Mouse (Mus musculus) thymus, adult 2 months (tissue): Measurements from ENCODE around the gene Prdm16. TPM values are rescaled to one million over a fixed set of nuclear protein-coding genes. Genes with fewer than 3 reads are reported as not detected.

Source experiments
- DNase-seq: peaks from one replicate; pipeline ENCODE4 v3.0.0; 2021
- H3K27ac ChIP-seq: fragments of 200-500 bp; 2 replicates; pipeline ENCODE4 v1.5.1; 2012; ENCODE audit warnings: low read length, control low read depth; ENCODE audit not compliant: control insufficient read depth, insufficient read depth
- H3K27me3 ChIP-seq: fragments of 200-500 bp; 2 replicates; pipeline ENCODE4 v1.6.1; 2012; ENCODE audit warnings: mild to moderate bottlenecking, low read length, moderate library complexity, mixed read lengths; ENCODE audit not compliant: control insufficient read depth, insufficient read depth
- H3K36me3 ChIP-seq: fragments of 200-500 bp; 2 replicates; pipeline ENCODE4 v1.6.1; 2012; ENCODE audit warnings: mild to moderate bottlenecking, low read length, moderate library complexity; ENCODE audit not compliant: control insufficient read depth, insufficient read depth
- H3K4me1 ChIP-seq: fragments of 200-500 bp; replicated peaks from 2 replicates; pipeline ENCODE4 v1.6.1; 2012; ENCODE audit warnings: low read length; ENCODE audit not compliant: control insufficient read depth, insufficient read depth
- H3K4me3 ChIP-seq: fragments of 200-500 bp; 2 replicates; pipeline ENCODE4 v1.5.1; 2012; ENCODE audit warnings: mild to moderate bottlenecking, low read length, control low read depth, moderate library complexity; ENCODE audit not compliant: control insufficient read depth, insufficient read depth
- CTCF ChIP-seq: fragments of 200-500 bp; IDR thresholded peaks from 2 replicates; pipeline ENCODE4 v1.5.1; 2012; ENCODE audit warnings: mild to moderate bottlenecking, control low read depth, low read length, moderate library complexity, borderline replicate concordance; ENCODE audit not compliant: control insufficient read depth, poor library complexity, insufficient read depth; ENCODE audit errors: extremely low read depth
- POLR2A ChIP-seq: fragments of 200-500 bp; IDR thresholded peaks from 2 replicates; pipeline ENCODE4 v1.6.1; 2012; ENCODE audit warnings: mild to moderate bottlenecking, low read length, control low read depth, moderate library complexity; ENCODE audit not compliant: control insufficient read depth, poor library complexity, insufficient read depth; ENCODE audit errors: extremely low read depth
- WGBS: fragments of 180-500 bp; shearing (Covaris S2); methylation state at CpG from one replicate; pipeline ENCODE4 v1.1.7; 2018; 5-methylcytosine and 5-hydroxymethylcytosine counted together
- polyA plus RNA-seq: library from polyadenylated mRNA; depleted of rRNA; stranded (reverse); fragments of >200 nt; gene quantifications from 2 replicates; pipeline ENCODE4 v1.2.3, GENCODE M21; 2012

The Prdm16 gene
- polyA plus RNA-seq, 1 experiment, result 4.5 TPM

- Histone ChIP-seq H3K27me3 (no peaks in the 10 kb centered on the region), H3K27ac (no peak overlapping the region), H3K4me1 (peaks cover 4% of the 10 kb centered on the region; the same call in 1 of the 2 replicates), H3K4me3 (no peak overlapping the region), H3K36me3 (no peaks in the 10 kb centered on the region)
- TF ChIP-seq CTCF, result no peak
- TF ChIP-seq POLR2A, result no peak
- 46% methylated on average over 11 of the region's 11 CpGs for whole genome bisulfite sequencing
- no peak for DNase-seq
Observed at GRCm38 (mm10) chr4:154549497-154549896, 87.2 kb downstream of the Prdm16 start.

- no peak overlapping the region for H3K27ac ChIP-seq
- H3K4me3 ChIP-seq, result no peak overlapping the region
- H3K36me3 ChIP-seq, result no peaks in the 10 kb centered on the region
- no peaks in the 10 kb centered on the region for H3K27me3 ChIP-seq
- TF ChIP-seq POLR2A (no peak), CTCF (no peak)
- no peak for DNase-seq
- peaks cover 4% of the 10 kb centered on the region; the same call in 1 of the 2 replicates for H3K4me1 ChIP-seq
- 91% methylated on average over 21 of the region's 21 CpGs for WGBS
Observed at GRCm38 (mm10) chr4:154547176-154547855, 89.4 kb downstream of the Prdm16 start.

GRCm38 (mm10) chr4:154545296-154545695, 91.4 kb downstream of the Prdm16 start:
- WGBS, result 90% methylated on average over 9 of the region's 9 CpGs
- DNase-seq, result no peak
- H3K4me3 ChIP-seq, result no peak overlapping the region
- TF ChIP-seq POLR2A, result no peak
- TF ChIP-seq CTCF, result no peak
- no peaks in the 10 kb centered on the region for H3K27me3 ChIP-seq
- no peaks in the 10 kb centered on the region for H3K4me1 ChIP-seq
- no peak overlapping the region for H3K27ac ChIP-seq
- H3K36me3 ChIP-seq, result no peaks in the 10 kb centered on the region

DNA sequence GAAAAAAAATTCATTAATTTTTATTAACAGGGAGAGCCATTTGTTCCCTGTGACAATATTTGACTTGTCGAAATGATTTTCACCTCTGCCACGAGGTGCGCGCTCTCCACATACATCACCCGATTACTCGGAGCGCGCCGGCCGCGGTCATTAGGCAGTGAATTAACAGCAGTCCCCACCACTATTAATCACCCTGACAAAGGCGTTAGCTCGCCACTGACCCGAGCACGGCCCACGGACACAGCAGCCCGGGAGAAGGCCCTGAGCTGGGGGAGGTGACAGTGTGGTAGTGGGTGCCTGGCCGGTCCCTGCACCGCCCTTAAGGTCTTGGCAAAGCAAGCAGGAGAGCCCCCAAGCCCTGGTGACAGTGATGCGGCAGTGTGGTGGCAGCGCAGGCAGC, 92.8 kb downstream of the Prdm16 start:
- 89% methylated on average over 21 of the region's 21 CpGs for WGBS
- TF ChIP-seq POLR2A, result no peak
- no peak for TF ChIP-seq CTCF
- Histone ChIP-seq H3K27me3 (no peaks in the 10 kb centered on the region), H3K4me1 (no peaks in the 10 kb centered on the region), H3K36me3 (no peaks in the 10 kb centered on the region), H3K27ac (no peak overlapping the region), H3K4me3 (no peak overlapping the region)
- DNase-seq, result no peak

DNA sequence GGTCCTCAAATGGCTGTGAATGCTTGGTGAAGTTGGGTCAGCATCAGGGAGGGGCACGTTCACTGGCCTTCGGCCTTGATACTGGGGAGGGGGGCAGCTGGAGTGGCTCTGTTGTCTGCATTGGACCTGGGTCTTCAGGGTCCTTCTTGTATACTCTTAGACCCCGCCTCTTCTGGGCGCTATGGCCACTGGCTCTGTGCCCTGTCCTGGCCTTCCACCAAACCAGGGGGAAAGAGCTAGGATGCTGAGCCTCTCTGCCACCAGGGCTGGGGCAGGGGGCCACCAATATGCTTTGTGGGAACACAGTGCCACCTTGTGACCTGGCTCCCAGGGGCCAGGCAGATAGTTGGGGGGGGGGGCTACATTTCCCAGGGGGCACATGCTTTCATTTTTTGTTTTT, 93.5 kb downstream of the Prdm16 start:
- Histone ChIP-seq H3K4me1 (no peaks in the 10 kb centered on the region), H3K27me3 (no peaks in the 10 kb centered on the region), H3K4me3 (no peak overlapping the region), H3K27ac (no peak overlapping the region), H3K36me3 (no peaks in the 10 kb centered on the region)
- TF ChIP-seq CTCF, result no peak
- no peak for TF ChIP-seq POLR2A
- no peak for DNase-seq
- 91% methylated on average over 4 of the region's 4 CpGs for WGBS

DNA sequence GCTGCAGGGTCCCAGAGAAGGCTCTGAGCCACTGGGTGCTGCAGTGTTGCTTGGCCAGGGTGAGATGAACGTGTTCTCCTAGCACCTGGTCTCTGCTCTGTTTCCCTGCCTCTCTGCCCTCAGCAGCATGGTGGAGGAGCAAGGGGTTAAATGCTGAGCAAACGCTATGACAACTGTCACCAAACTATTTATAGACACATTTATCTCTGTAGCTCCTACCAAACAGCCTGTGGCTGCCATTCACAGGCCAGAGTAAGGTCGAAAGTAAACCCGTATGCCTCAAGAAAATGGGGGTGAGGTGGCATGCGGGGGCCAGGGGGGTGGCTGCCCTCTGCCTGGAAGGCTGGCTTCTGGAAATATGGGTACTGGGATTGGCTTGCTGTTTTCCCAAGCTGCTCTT, 94.1 kb downstream of the Prdm16 start:
- Histone ChIP-seq H3K4me1 (no peaks in the 10 kb centered on the region), H3K27me3 (no peaks in the 10 kb centered on the region), H3K4me3 (no peak overlapping the region), H3K27ac (no peak overlapping the region), H3K36me3 (no peaks in the 10 kb centered on the region)
- 20% methylated on average over 5 of the region's 5 CpGs for WGBS
- no peak for DNase-seq
- TF ChIP-seq POLR2A, result no peak

- no peak for TF ChIP-seq CTCF
- no peak for TF ChIP-seq POLR2A
- no peaks in the 10 kb centered on the region for H3K4me1 ChIP-seq
- H3K36me3 ChIP-seq, result no peaks in the 10 kb centered on the region
- no peak overlapping the region for H3K27ac ChIP-seq
- no peaks in the 10 kb centered on the region for H3K27me3 ChIP-seq
- WGBS, result 24% methylated on average over 9 of the region's 9 CpGs
- DNase-seq, result no peak
- H3K4me3 ChIP-seq, result no peak overlapping the region
Observed at GRCm38 (mm10) chr4:154541632-154542276, 94.9 kb downstream of the Prdm16 start.
